Mouse (Mus musculus) stomach, embryonic 16.5 days (tissue): Measurements from ENCODE around the gene Pde8a. TPM values are rescaled to one million over a fixed set of nuclear protein-coding genes. Genes with fewer than 3 reads are reported as not detected.
A peak's percentile ranks its signal among the peaks of the same experiment; 100 is the strongest.

Experiments used
- ATAC-seq: fragments of 200-750 bp; cut with Nextera tagmentation; 2 replicates; pipeline ENCODE4 v1.8.0; 2017; ENCODE audit warnings: moderate number of reproducible peaks, moderate TSS enrichment; ENCODE audit not compliant: insufficient read depth, low FRiP score
- H3K27ac ChIP-seq: fragments of 300-500 bp; sonication (generic); 2 replicates; pipeline ENCODE4 v1.5.1; 2014; ENCODE audit warnings: low read length
- H3K27me3 ChIP-seq: fragments of 300-500 bp; sonication (generic); 2 replicates; pipeline ENCODE4 v1.6.1; 2014; ENCODE audit warnings: low read length, control low read depth, mixed read lengths; ENCODE audit not compliant: control insufficient read depth, insufficient read depth
- H3K36me3 ChIP-seq: fragments of 300-500 bp; sonication (generic); 2 replicates; pipeline ENCODE4 v1.6.1; 2014; ENCODE audit warnings: low read length; ENCODE audit not compliant: control insufficient read depth, insufficient read depth
- H3K4me1 ChIP-seq: fragments of 300-500 bp; sonication (generic); 2 replicates; pipeline ENCODE4 v1.6.1; 2014; ENCODE audit warnings: low read length, control low read depth, mixed read lengths; ENCODE audit not compliant: control insufficient read depth, insufficient read depth
- H3K4me2 ChIP-seq: fragments of 300-500 bp; sonication (generic); 2 replicates; pipeline ENCODE4 v1.6.1; 2014; ENCODE audit warnings: low read depth, low read length, mixed read lengths
- H3K4me3 ChIP-seq: fragments of 300-500 bp; sonication (generic); replicated peaks from 2 replicates; pipeline ENCODE4 v1.5.1; 2014; ENCODE audit warnings: mild to moderate bottlenecking, low read length
- H3K9ac ChIP-seq: fragments of 300-500 bp; sonication (generic); 2 replicates; pipeline ENCODE4 v1.6.1; 2014; ENCODE audit warnings: low read length
- H3K9me3 ChIP-seq: fragments of 300-500 bp; sonication (generic); replicated peaks from 2 replicates; pipeline ENCODE4 v1.6.1; 2016; ENCODE audit warnings: low read length, control low read depth; ENCODE audit not compliant: control insufficient read depth
- WGBS: fragments of 180-500 bp; shearing (Covaris S2); extraction: QIAGEN DNeasy Blood & Tissue Kit; methylation state at CpG from one replicate; pipeline ENCODE4 v1.1.7; 2014; 5-methylcytosine and 5-hydroxymethylcytosine counted together
- polyA plus RNA-seq: library from polyadenylated mRNA; unstranded; fragments of >200 nt; fragmentation: Nextera tagmentation; extraction: Ambion mirVana; gene quantifications from 2 replicates; pipeline ENCODE4 v1.2.1, GENCODE M21; 2015

The Pde8a gene
- polyA plus RNA-seq, 1 experiment from 2014 or later: 3.0 TPM

- Histone ChIP-seq H3K9me3 (no peaks in the 10 kb centered on the region), H3K4me1 (no peaks in the 10 kb centered on the region), H3K27ac (no peak overlapping the region), H3K4me2 (no peak overlapping the region), H3K36me3 (no peaks in the 10 kb centered on the region), H3K4me3 (no peak overlapping the region), H3K27me3 (no peaks in the 10 kb centered on the region), H3K9ac (no peak overlapping the region)
- no peak for ATAC-seq
- 47% methylated on average over 7 of the region's 7 CpGs for WGBS
Observed at GRCm38 (mm10) chr7:81286456-81286855, 73.1 kb downstream of the Pde8a start.

- Histone ChIP-seq H3K27ac (no peak overlapping the region), H3K27me3 (no peaks in the 10 kb centered on the region), H3K9me3 (no peaks in the 10 kb centered on the region), H3K9ac (no peak overlapping the region), H3K4me1 (no peaks in the 10 kb centered on the region), H3K4me2 (no peak overlapping the region), H3K4me3 (no peak overlapping the region), H3K36me3 (no peaks in the 10 kb centered on the region)
- 46% methylated on average over 8 of the region's 8 CpGs for WGBS
- ATAC-seq: peak; percentile 44; the same call in 1 of the 2 replicates
Observed at GRCm38 (mm10) chr7:81286946-81287345, 73.5 kb downstream of the Pde8a start.

GRCm38 (mm10) chr7:81295169-81295568 is 81.8 kb downstream of the Pde8a start:
- WGBS: 82% methylated on average over 2 of the region's 2 CpGs
- H3K9me3 ChIP-seq: no peaks in the 10 kb centered on the region
- H3K27me3 ChIP-seq: no peaks in the 10 kb centered on the region
- no peak overlapping the region for H3K27ac ChIP-seq
- H3K4me3 ChIP-seq: no peak overlapping the region
- no peak overlapping the region for H3K4me2 ChIP-seq
- ATAC-seq: no peak
- H3K9ac ChIP-seq: no peak overlapping the region
- no peaks in the 10 kb centered on the region for H3K36me3 ChIP-seq
- H3K4me1 ChIP-seq: no peaks in the 10 kb centered on the region

DNA sequence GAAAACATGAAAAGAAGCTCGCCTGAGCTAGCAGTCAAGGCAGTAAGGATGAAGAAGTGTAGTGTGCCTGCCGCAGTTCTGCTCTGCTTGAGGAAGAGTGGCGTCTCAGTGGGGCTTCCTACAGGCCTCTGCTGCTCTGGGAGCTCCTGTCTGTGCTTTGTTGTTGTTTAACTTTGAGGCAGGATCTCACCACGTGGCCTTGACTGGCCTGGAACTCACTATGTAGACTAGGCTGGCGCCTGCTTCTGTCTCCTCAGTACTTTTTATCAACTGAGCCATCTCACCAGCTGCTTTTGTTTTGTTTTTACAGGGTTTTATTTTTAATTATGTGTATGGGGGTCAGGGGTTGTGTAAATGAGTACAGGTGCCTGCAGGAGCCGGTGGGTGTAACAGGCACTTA is 84.8 kb downstream of the Pde8a start:
- Histone ChIP-seq H3K9me3 (no peaks in the 10 kb centered on the region), H3K36me3 (no peaks in the 10 kb centered on the region), H3K27me3 (no peaks in the 10 kb centered on the region), H3K4me1 (no peaks in the 10 kb centered on the region), H3K27ac (no peak overlapping the region), H3K4me3 (no peak overlapping the region), H3K9ac (no peak overlapping the region), H3K4me2 (no peak overlapping the region)
- no peak for ATAC-seq
- WGBS: 32% methylated on average over 6 of the region's 6 CpGs

DNA sequence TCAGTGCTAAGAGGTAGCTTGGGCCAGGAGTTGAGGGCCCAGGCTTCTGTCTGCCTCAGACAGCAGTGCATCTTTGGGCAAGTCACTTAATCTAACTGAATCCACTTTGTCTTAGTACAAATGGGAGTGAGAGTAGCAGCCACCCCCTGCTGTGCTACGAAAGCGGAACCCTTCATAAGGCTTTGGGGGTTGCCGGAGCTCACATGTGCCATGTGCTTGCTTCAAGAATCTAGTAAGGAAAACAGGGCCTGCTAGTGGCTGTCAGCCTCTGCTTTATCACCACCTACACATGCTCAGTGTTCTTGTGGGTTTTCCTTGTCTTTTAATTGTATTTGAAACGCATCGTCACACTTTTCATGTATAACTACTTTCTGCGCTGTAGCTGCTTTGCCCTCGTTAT is 87.9 kb downstream of the Pde8a start:
- Histone ChIP-seq H3K9me3 (no peaks in the 10 kb centered on the region), H3K36me3 (no peaks in the 10 kb centered on the region), H3K27me3 (no peaks in the 10 kb centered on the region), H3K4me1 (no peaks in the 10 kb centered on the region), H3K9ac (no peak overlapping the region), H3K4me2 (no peak overlapping the region), H3K27ac (no peak overlapping the region), H3K4me3 (no peak overlapping the region)
- ATAC-seq: no peak
- WGBS: 78% methylated on average over 7 of the region's 7 CpGs

GRCm38 (mm10) chr7:81303682-81304081 is 90.3 kb downstream of the Pde8a start:
- no peak for ATAC-seq
- no peak overlapping the region for H3K4me3 ChIP-seq
- no peak overlapping the region for H3K27ac ChIP-seq
- H3K9ac ChIP-seq: no peak overlapping the region
- 78% methylated on average over 2 of the region's 2 CpGs for WGBS
- H3K36me3 ChIP-seq: no peaks in the 10 kb centered on the region
- no peaks in the 10 kb centered on the region for H3K4me1 ChIP-seq
- no peak overlapping the region for H3K4me2 ChIP-seq
- no peaks in the 10 kb centered on the region for H3K9me3 ChIP-seq
- H3K27me3 ChIP-seq: no peaks in the 10 kb centered on the region

DNA sequence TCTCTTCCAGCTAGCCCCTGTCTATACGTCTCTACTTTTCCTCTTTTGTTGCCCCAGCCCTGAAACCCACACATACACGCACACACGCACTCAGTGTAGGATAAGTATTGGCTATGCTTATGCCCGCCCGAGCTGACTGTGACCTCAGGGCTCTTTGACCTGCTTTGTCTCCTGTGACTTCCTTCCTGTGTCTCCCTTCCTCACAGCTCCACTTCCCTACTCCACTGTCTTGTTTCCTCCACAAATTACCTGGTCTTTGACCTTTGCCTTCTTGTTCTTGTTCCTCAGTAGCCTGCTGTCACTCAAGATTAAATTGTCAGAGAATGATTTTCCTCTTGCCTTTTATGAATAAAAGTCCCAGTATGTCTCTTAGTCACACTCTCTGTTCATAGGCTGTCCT is 90.7 kb downstream of the Pde8a start:
- no peaks in the 10 kb centered on the region for H3K27me3 ChIP-seq
- no peak overlapping the region for H3K4me2 ChIP-seq
- no peaks in the 10 kb centered on the region for H3K4me1 ChIP-seq
- no peaks in the 10 kb centered on the region for H3K36me3 ChIP-seq
- WGBS: 66% methylated on average over 5 of the region's 5 CpGs
- no peak for ATAC-seq
- no peak overlapping the region for H3K9ac ChIP-seq
- H3K4me3 ChIP-seq: no peak overlapping the region
- H3K27ac ChIP-seq: no peak overlapping the region
- no peaks in the 10 kb centered on the region for H3K9me3 ChIP-seq

- H3K36me3 ChIP-seq: no peaks in the 10 kb centered on the region
- no peaks in the 10 kb centered on the region for H3K9me3 ChIP-seq
- no peak overlapping the region for H3K4me2 ChIP-seq
- no peak for ATAC-seq
- H3K4me1 ChIP-seq: no peaks in the 10 kb centered on the region
- no peak overlapping the region for H3K4me3 ChIP-seq
- no peak overlapping the region for H3K27ac ChIP-seq
- no peak overlapping the region for H3K9ac ChIP-seq
- 85% methylated on average over 5 of the region's 5 CpGs for WGBS
- no peaks in the 10 kb centered on the region for H3K27me3 ChIP-seq
Observed at GRCm38 (mm10) chr7:81304675-81305074, 91.3 kb downstream of the Pde8a start.

DNA sequence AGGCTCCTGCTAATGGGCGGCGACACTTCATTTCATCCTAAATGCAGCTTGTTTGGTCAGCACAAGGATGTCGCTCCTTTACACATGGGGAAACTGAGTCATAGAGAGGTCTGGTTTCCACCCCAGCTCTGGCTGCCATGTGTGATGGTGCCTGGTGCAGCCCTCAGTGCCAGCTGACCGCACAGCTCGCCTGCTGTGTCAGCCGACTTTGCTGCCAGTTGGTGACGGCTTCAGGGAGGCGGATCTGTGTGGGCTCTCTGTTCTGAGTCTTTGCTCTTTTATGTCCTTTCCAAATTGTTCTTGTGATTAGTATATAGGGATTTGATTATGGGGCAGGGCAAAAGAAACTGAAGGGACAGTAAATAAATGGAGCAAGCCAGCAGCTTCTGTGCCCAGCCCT is 94.3 kb downstream of the Pde8a start:
- ATAC-seq: no peak
- WGBS: 77% methylated on average over 8 of the region's 8 CpGs
- Histone ChIP-seq H3K4me2 (no peak overlapping the region), H3K27ac (no peak overlapping the region), H3K36me3 (no peaks in the 10 kb centered on the region), H3K9me3 (no peaks in the 10 kb centered on the region; the same call in 1 of the 2 replicates), H3K9ac (no peak overlapping the region), H3K4me3 (no peak overlapping the region), H3K4me1 (no peaks in the 10 kb centered on the region), H3K27me3 (no peaks in the 10 kb centered on the region)

DNA sequence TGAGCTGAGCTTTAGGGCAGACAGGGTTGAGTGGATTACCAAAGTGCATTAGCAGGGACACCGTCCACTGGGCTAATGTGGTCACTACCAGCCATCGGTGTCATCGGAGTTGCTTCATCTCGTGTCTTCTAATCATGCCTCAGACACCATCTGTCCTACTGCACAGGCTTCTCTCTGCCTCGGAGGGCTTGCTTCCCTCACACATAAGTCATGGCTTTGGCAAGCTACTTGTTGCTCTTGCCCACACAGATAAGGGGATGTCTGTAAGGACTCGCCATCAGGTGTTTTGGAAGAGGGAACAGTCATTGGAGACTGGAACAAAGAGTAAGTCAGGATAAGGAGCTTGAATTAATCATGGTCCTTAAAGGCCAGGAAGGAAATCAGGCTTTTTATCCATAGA is 95.9 kb downstream of the Pde8a start:
- H3K4me1 ChIP-seq: no peaks in the 10 kb centered on the region
- WGBS: 84% methylated on average over 6 of the region's 6 CpGs
- no peak overlapping the region for H3K4me3 ChIP-seq
- H3K27me3 ChIP-seq: no peaks in the 10 kb centered on the region
- no peak for ATAC-seq
- no peaks in the 10 kb centered on the region for H3K36me3 ChIP-seq
- no peak overlapping the region for H3K4me2 ChIP-seq
- H3K27ac ChIP-seq: no peak overlapping the region
- no peaks in the 10 kb centered on the region; the same call in 1 of the 2 replicates for H3K9me3 ChIP-seq
- no peak overlapping the region for H3K9ac ChIP-seq
